ENCODE assay signal across 15 mouse cellular contexts in genomic region chr1:52293393-52294099, GRCm38 (mm10).
DNase-seq lines count a peak whose midpoint lies in the region; ATAC-seq and TF ChIP-seq lines count a peak whose summit lies in the region.
"Had no signal": no experiment of that assay in that cellular context is flagged by ENCODE, and none has a peak within 500 bp of the region (broad histone marks: within the 10 kb centered on the region; RNA-seq: fewer than 3 reads in every experiment).

No protein-coding gene starts in this region.

- no peaks in the 10 kb centered on the region for H3K36me3 ChIP-seq in limb, embryonic 11.5 days (ENCODE audit: control insufficient read depth, insufficient read depth, low read length)
- H3K36me3 ChIP-seq in limb, embryonic 10.5 days: no peaks in the 10 kb centered on the region
- H3K36me3 ChIP-seq in kidney, embryonic 15.5 days: no peaks in the 10 kb centered on the region
- no peaks in the 10 kb centered on the region for H3K36me3 ChIP-seq in limb, embryonic 13.5 days
- H3K36me3 ChIP-seq: heart, embryonic 10.5 days; midbrain, embryonic 12.5 days had no signal

- ATAC-seq in limb, embryonic 11.5 days (ENCODE audit: insufficient number of reproducible peaks, low FRiP score, low TSS enrichment, low read depth): peak; percentile 67; the same call in 1 of the 2 replicates
- ATAC-seq in kidney, embryonic 15.5 days (replicated peaks; ENCODE audit: low FRiP score): peak; percentile 56; the same call in 1 of the 2 replicates
- ATAC-seq in limb, embryonic 13.5 days (ENCODE audit: low FRiP score, low read depth): peak; percentile 75

- H3K9ac ChIP-seq in limb, embryonic 11.5 days (ENCODE audit: low read length): no peak overlapping the region
- no peak overlapping the region for H3K9ac ChIP-seq in kidney, embryonic 15.5 days
- no peak overlapping the region for H3K9ac ChIP-seq in limb, embryonic 13.5 days
- H3K9ac ChIP-seq: liver, embryonic 14.5 days; midbrain, embryonic 12.5 days had no signal

- H3K4me3 ChIP-seq in limb, embryonic 11.5 days (ENCODE audit: low read depth, low read length): no peak overlapping the region
- no peak overlapping the region for H3K4me3 ChIP-seq in limb, embryonic 10.5 days
- H3K4me3 ChIP-seq in kidney, embryonic 15.5 days (replicated peaks): no peak overlapping the region
- H3K4me3 ChIP-seq in limb, embryonic 13.5 days: no peak overlapping the region
- no peak overlapping the region for H3K4me3 ChIP-seq in layer of hippocampus, adult 2 months
- H3K4me3 ChIP-seq: heart, embryonic 10.5 days; midbrain, embryonic 12.5 days had no signal

- TF ChIP-seq CTCF in layer of hippocampus, adult 2 months (conservative IDR thresholded peaks at IDR 0.05): no peak

- no peak overlapping the region for H3K4me2 ChIP-seq in limb, embryonic 11.5 days (ENCODE audit: low read depth, severe bottlenecking)
- H3K4me2 ChIP-seq in kidney, embryonic 15.5 days: no peak overlapping the region
- H3K4me2 ChIP-seq in limb, embryonic 13.5 days (replicated peaks): no peak overlapping the region
- H3K4me2 ChIP-seq: midbrain, embryonic 12.5 days had no signal

- no peak overlapping the region for H3K27ac ChIP-seq in limb, embryonic 11.5 days (replicated peaks; ENCODE audit: low read depth, low read length)
- H3K27ac ChIP-seq in limb, embryonic 10.5 days: no peak overlapping the region
- H3K27ac ChIP-seq in kidney, embryonic 15.5 days: no peak overlapping the region
- no peak overlapping the region for H3K27ac ChIP-seq in limb, embryonic 13.5 days
- H3K27ac ChIP-seq in layer of hippocampus, adult 2 months: no peak overlapping the region
- H3K27ac ChIP-seq: heart, embryonic 10.5 days; liver, embryonic 14.5 days; midbrain, embryonic 12.5 days had no signal

- H3K9me3 ChIP-seq in limb, embryonic 11.5 days (ENCODE audit: control insufficient read depth, low read length): no peaks in the 10 kb centered on the region
- no peaks in the 10 kb centered on the region for H3K9me3 ChIP-seq in limb, embryonic 10.5 days (replicated peaks)
- H3K9me3 ChIP-seq in kidney, embryonic 15.5 days (replicated peaks): no peaks in the 10 kb centered on the region
- no peaks in the 10 kb centered on the region for H3K9me3 ChIP-seq in limb, embryonic 13.5 days
- H3K9me3 ChIP-seq: heart, embryonic 10.5 days; midbrain, embryonic 12.5 days had no signal

- H3K27me3 ChIP-seq in limb, embryonic 11.5 days (ENCODE audit: control insufficient read depth, insufficient read depth, low read length): no peaks in the 10 kb centered on the region
- H3K27me3 ChIP-seq in limb, embryonic 10.5 days (ENCODE audit: low read depth, poor library complexity, severe bottlenecking): no peaks in the 10 kb centered on the region
- no peaks in the 10 kb centered on the region; the same call in 1 of the 2 replicates for H3K27me3 ChIP-seq in kidney, embryonic 15.5 days
- no peaks in the 10 kb centered on the region for H3K27me3 ChIP-seq in limb, embryonic 13.5 days
- H3K27me3 ChIP-seq: midbrain, embryonic 12.5 days had no signal

- DNase-seq in limb, embryonic 11.5 days (ENCODE audit: low spot score): peak; percentile 34
- DNase-seq in limb, embryonic 10.5 days (ENCODE audit: low spot score): no peak
- DNase-seq in forelimb bud, embryonic 11.5 days (ENCODE audit: low read depth, low spot score): peak; percentile 57
- DNase-seq in thymus, postnatal 4 days: no peak
- DNase-seq in cerebellum, postnatal 10 days: no peak
- no peak for DNase-seq in layer of hippocampus, adult 2 months (ENCODE audit: low spot score in 2 of 2)
- DNase-seq: adrenal gland, postnatal 36 days; cerebellum, adult 9-11 months; gastrocnemius, postnatal 10 days; lung, postnatal 36 days had no signal

- H3K4me1 ChIP-seq in limb, embryonic 11.5 days (ENCODE audit: control insufficient read depth, insufficient read depth, low read length): no peaks in the 10 kb centered on the region
- peaks cover 17% of the 10 kb centered on the region for H3K4me1 ChIP-seq in limb, embryonic 10.5 days
- no peaks in the 10 kb centered on the region for H3K4me1 ChIP-seq in kidney, embryonic 15.5 days
- H3K4me1 ChIP-seq in limb, embryonic 13.5 days: peaks cover 16% of the 10 kb centered on the region
- H3K4me1 ChIP-seq: heart, embryonic 10.5 days; midbrain, embryonic 12.5 days had no signal

- WGBS in limb, embryonic 11.5 days: 19% methylated on average over 5 of the region's 5 CpGs
- 57% methylated on average over 5 of the region's 5 CpGs for WGBS in limb, embryonic 10.5 days
- WGBS in kidney, embryonic 15.5 days: 74% methylated on average over 5 of the region's 5 CpGs
- 16% methylated on average over 5 of the region's 5 CpGs for WGBS in limb, embryonic 13.5 days

Comparison
In these comparisons a context has a peak if more than half of its experiments do, and no peak if none do; other contexts are left out.
1. DNase-seq: peak in limb, embryonic 11.5 days (single experiment) and forelimb bud, embryonic 11.5 days (single experiment); none in limb, embryonic 10.5 days (single experiment), thymus, postnatal 4 days (single experiment), cerebellum, postnatal 10 days (0 of 2) and layer of hippocampus, adult 2 months (0 of 2).
2. Peak in every context shown above with its lines, with median percentiles within 50 percentile points of each other: ATAC-seq.